Mouse (Mus musculus) MEL (cell line): ENCODE measurements around the gene Immp2l. TPM values are rescaled to one million over a fixed set of nuclear protein-coding genes. Genes with fewer than 3 reads are reported as not detected.

Source experiments
- DNase-seq: peaks from one replicate; pipeline ENCODE4 v3.0.0; 2011; ENCODE audit warnings: low read depth, low spot score
- H3K27ac ChIP-seq: 2 replicates; pipeline ENCODE4 v1.5.1; 2012; ENCODE audit warnings: low read depth, mild to moderate bottlenecking, control low read depth, low read length, moderate library complexity; ENCODE audit not compliant: control insufficient read depth
- H3K27me3 ChIP-seq, 2 experiments: fragments of 150-350 bp in 1 of 2; sonication (generic) in 1 of 2; 2 replicates each; pipeline ENCODE4 v1.6.1; 2012; ENCODE audit warnings: low read length in 2 of 2, mild to moderate bottlenecking in 2 of 2, improper control_type of control experiment in 1 of 2, moderate library complexity in 1 of 2; ENCODE audit not compliant: insufficient read depth in 2 of 2, control insufficient read depth in 1 of 2
- H3K36me3 ChIP-seq, 2 experiments: 2 replicates each; pipeline ENCODE4 v1.6.1; 2012 to 2014; ENCODE audit warnings: low read length in 2 of 2, improper control_type of control experiment in 1 of 2, inconsistent platforms in 1 of 2, mild to moderate bottlenecking in 1 of 2; ENCODE audit not compliant: insufficient read depth in 2 of 2, control insufficient read depth in 1 of 2
- H3K4me1 ChIP-seq, 2 experiments: fragments of 150-350 bp in 1 of 2; sonication (generic) in 1 of 2; 2 replicates each; pipeline ENCODE4 v1.6.1; 2012; ENCODE audit warnings: low read length in 2 of 2, improper control_type of control experiment in 1 of 2, mild to moderate bottlenecking in 1 of 2; ENCODE audit not compliant: insufficient read depth in 2 of 2, control insufficient read depth in 1 of 2
- H3K4me3 ChIP-seq, 2 experiments: fragments of 150-350 bp in 1 of 2; sonication (generic) in 1 of 2; 2 replicates each; pipeline ENCODE4 v1.5.1; 2012; ENCODE audit warnings: low read depth in 2 of 2, low read length in 2 of 2, mild to moderate bottlenecking in 2 of 2, moderate library complexity in 2 of 2, control low read depth in 1 of 2, improper control_type of control experiment in 1 of 2; ENCODE audit not compliant: control insufficient read depth in 1 of 2, insufficient read depth in 1 of 2
- H3K79me2 ChIP-seq: 2 replicates; pipeline ENCODE4 v1.6.1; 2012; ENCODE audit warnings: mild to moderate bottlenecking, low read length, moderate library complexity; ENCODE audit not compliant: control insufficient read depth, poor library complexity, insufficient read depth
- H3K9ac ChIP-seq: 2 replicates; pipeline ENCODE4 v1.6.1; 2012; ENCODE audit warnings: low read depth, mild to moderate bottlenecking, control low read depth, low read length, moderate library complexity; ENCODE audit not compliant: control insufficient read depth, poor library complexity, severe bottlenecking
- H3K9me3 ChIP-seq: fragments of 150-350 bp; sonication (generic); replicated peaks from 2 replicates; pipeline ENCODE4 v1.6.1; 2012; ENCODE audit warnings: mild to moderate bottlenecking, low read length, improper control_type of control experiment, moderate library complexity; ENCODE audit not compliant: insufficient read depth
- CTCF ChIP-seq, 3 experiments: IDR thresholded peaks in 2 of 3; conservative IDR thresholded peaks in 1 of 3; 2 replicates each; pipeline ENCODE4 v1.5.1; 2011 to 2012; ENCODE audit warnings: low read length in 3 of 3, low read depth in 2 of 3, mild to moderate bottlenecking in 2 of 3, improper control_type of control experiment in 1 of 3, inconsistent platforms in 1 of 3, mixed read lengths in 1 of 3, moderate library complexity in 1 of 3; ENCODE audit not compliant: control insufficient read depth in 1 of 3, insufficient read depth in 1 of 3, poor library complexity in 1 of 3, severe bottlenecking in 1 of 3
- E2F4 ChIP-seq: IDR thresholded peaks from 2 replicates; pipeline ENCODE4 v1.6.1; 2011; ENCODE audit warnings: low read depth, low read length, improper control_type of control experiment, borderline replicate concordance
- EP300 ChIP-seq, 2 experiments: IDR thresholded peaks; 2 replicates each; pipeline ENCODE4 v1.6.1; 2011; ENCODE audit warnings: improper control_type of control experiment in 2 of 2, low read length in 2 of 2, low read depth in 1 of 2, mild to moderate bottlenecking in 1 of 2
- GABPA ChIP-seq: IDR thresholded peaks from 2 replicates; pipeline ENCODE4 v1.6.1; 2012; ENCODE audit warnings: low read depth, mild to moderate bottlenecking, inconsistent platforms, low read length, improper control_type of control experiment, moderate library complexity
- GATA1 ChIP-seq: IDR thresholded peaks from 2 replicates; pipeline ENCODE4 v1.6.1; 2011; ENCODE audit warnings: low read depth, low read length, improper control_type of control experiment
- HCFC1 ChIP-seq: IDR thresholded peaks from 2 replicates; pipeline ENCODE4 v1.6.1; 2012; ENCODE audit warnings: low read depth, mild to moderate bottlenecking, inconsistent platforms, low read length, improper control_type of control experiment, moderate library complexity
- JUND ChIP-seq: IDR thresholded peaks from 2 replicates; pipeline ENCODE4 v1.6.1; 2011; ENCODE audit warnings: low read depth, mild to moderate bottlenecking, improper control_type of control experiment, low read length
- MAFK ChIP-seq: IDR thresholded peaks from 2 replicates; pipeline ENCODE4 v1.6.1; 2011; ENCODE audit warnings: low read depth, mild to moderate bottlenecking, low read length, improper control_type of control experiment, borderline replicate concordance
- MAX ChIP-seq: IDR thresholded peaks from 2 replicates; pipeline ENCODE4 v1.6.1; 2011; ENCODE audit warnings: low read length, improper control_type of control experiment
- MAZ ChIP-seq: IDR thresholded peaks from 2 replicates; pipeline ENCODE4 v1.6.1; 2012; ENCODE audit warnings: low read depth, mild to moderate bottlenecking, inconsistent platforms, low read length, improper control_type of control experiment
- MEF2A ChIP-seq: IDR thresholded peaks from 2 replicates; pipeline ENCODE4 v1.6.1; 2014; ENCODE audit warnings: low read depth, mild to moderate bottlenecking, inconsistent platforms, low read length, improper control_type of control experiment; ENCODE audit not compliant: poor library complexity, insufficient replicate concordance, severe bottlenecking; ENCODE audit errors: extremely low read depth
- MXI1 ChIP-seq: IDR thresholded peaks from 2 replicates; pipeline ENCODE4 v1.6.1; 2011; ENCODE audit warnings: mild to moderate bottlenecking, low read depth, low read length, improper control_type of control experiment
- MYC ChIP-seq: IDR thresholded peaks from 2 replicates; pipeline ENCODE4 v1.6.1; 2011; ENCODE audit warnings: low read depth, mild to moderate bottlenecking, low read length, improper control_type of control experiment, moderate library complexity
- NELFE ChIP-seq: IDR thresholded peaks from 2 replicates; pipeline ENCODE4 v1.6.1; 2011; ENCODE audit warnings: low read depth, low read length, improper control_type of control experiment
- POLR2A ChIP-seq, 2 experiments: IDR thresholded peaks; 2 replicates each; pipeline ENCODE4 v1.6.1; 2011 to 2012; ENCODE audit warnings: low read length in 2 of 2, mild to moderate bottlenecking in 2 of 2, control low read depth in 1 of 2, improper control_type of control experiment in 1 of 2, low read depth in 1 of 2, moderate library complexity in 1 of 2; ENCODE audit not compliant: control insufficient read depth in 1 of 2, insufficient read depth in 1 of 2, poor library complexity in 1 of 2
- POLR2AphosphoS5 ChIP-seq: IDR thresholded peaks from 2 replicates; pipeline ENCODE4 v1.6.1; 2012; ENCODE audit warnings: low read depth, borderline replicate concordance, mild to moderate bottlenecking, inconsistent platforms, low read length, moderate library complexity, mixed read lengths
- RAD21 ChIP-seq: IDR thresholded peaks from 2 replicates; pipeline ENCODE4 v1.6.1; 2011; ENCODE audit warnings: mild to moderate bottlenecking, low read depth, low read length, improper control_type of control experiment
- SIN3A ChIP-seq: IDR thresholded peaks from 2 replicates; pipeline ENCODE4 v1.6.1; 2012; ENCODE audit warnings: low read length, improper control_type of control experiment, inconsistent platforms
- TAL1 ChIP-seq: IDR thresholded peaks from 2 replicates; pipeline ENCODE4 v1.6.1; 2012; ENCODE audit warnings: mild to moderate bottlenecking, inconsistent platforms, low read length, moderate library complexity, mixed read lengths
- TCF12 ChIP-seq: IDR thresholded peaks from 2 replicates; pipeline ENCODE4 v1.6.1; 2014; ENCODE audit warnings: low read depth, mild to moderate bottlenecking, inconsistent platforms, low read length, improper control_type of control experiment, moderate library complexity
- UBTF ChIP-seq: IDR thresholded peaks from 2 replicates; pipeline ENCODE4 v1.6.1; 2012; ENCODE audit warnings: low read depth, mild to moderate bottlenecking, inconsistent platforms, low read length, improper control_type of control experiment, moderate library complexity, borderline replicate concordance; ENCODE audit not compliant: insufficient read depth
- USF1 ChIP-seq: IDR thresholded peaks from 2 replicates; pipeline ENCODE4 v1.6.1; 2014; ENCODE audit warnings: low read depth, mild to moderate bottlenecking, inconsistent platforms, low read length, improper control_type of control experiment, moderate library complexity
- ZC3H11A ChIP-seq: IDR thresholded peaks from 2 replicates; pipeline ENCODE4 v1.6.1; 2012; ENCODE audit warnings: low read depth, mild to moderate bottlenecking, inconsistent platforms, low read length, improper control_type of control experiment
- ZNF384 ChIP-seq: IDR thresholded peaks from 2 replicates; pipeline ENCODE4 v1.6.1; 2012; ENCODE audit warnings: low read depth, mild to moderate bottlenecking, inconsistent platforms, low read length, improper control_type of control experiment
- polyA plus RNA-seq, 2 experiments: library from polyadenylated mRNA; stranded (reverse) in 1 of 2; unstranded in 1 of 2; fragments of >175 nt in 1 of 2; fragments of >200 nt in 1 of 2; gene quantifications; 2 replicates each; pipeline versions ENCODE4 v1.2.1 to v1.2.4; 2012; ENCODE audit warnings: low replicate concordance in 2 of 2, low read depth in 1 of 2; ENCODE audit not compliant: insufficient read length in 2 of 2, insufficient read depth in 1 of 2, missing spikeins in 1 of 2
- total RNA-seq: library from RNA; depleted of rRNA; stranded (reverse); fragments of 300-350 nt; gene quantifications from 2 replicates; pipeline ENCODE4 v1.2.3, GENCODE M21; 2012

Gene Immp2l
- total and polyA plus RNA-seq, 3 experiments: 4.0 to 5.0 TPM; not detected in 1

DNA sequence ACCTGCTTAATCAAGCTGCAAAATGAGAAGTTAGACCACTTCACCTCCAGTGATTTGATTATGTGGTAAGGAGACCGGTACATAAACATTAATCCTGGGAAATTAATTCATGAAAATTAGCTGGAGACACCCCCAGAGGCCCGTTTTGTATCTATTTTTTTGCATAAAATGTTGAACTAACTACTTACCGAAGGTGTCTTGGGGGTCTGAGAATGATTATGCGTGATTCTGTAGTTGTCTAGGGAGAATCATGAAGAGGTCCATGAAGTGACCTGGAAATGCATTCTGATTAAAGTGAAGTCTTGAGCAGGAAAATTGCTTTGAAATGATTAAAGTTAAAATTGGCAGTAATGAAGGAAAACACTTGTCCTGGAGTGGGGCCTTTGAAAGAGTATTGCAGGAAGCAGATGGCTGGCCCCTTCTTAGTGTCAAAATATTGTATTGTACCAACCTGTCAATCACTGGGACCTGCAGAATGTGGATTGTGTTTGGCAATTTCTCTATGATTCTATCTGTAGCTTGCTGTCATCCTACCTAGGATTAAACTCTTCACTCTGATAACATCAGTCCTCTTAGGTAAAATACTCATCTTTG lies 920.3 kb downstream of the Immp2l start:
- TF ChIP-seq USF1 (no peak), POLR2AphosphoS5 (no peak), ZC3H11A (no peak), NELFE (no peak), SIN3A (no peak), JUND (no peak), CTCF (IDR thresholded peaks at IDR 0.05 in 2 of 3, conservative IDR thresholded peaks at IDR 0.05 in 1 of 3; ENCODE audit: control insufficient read depth in 1 of 3, insufficient read depth in 1 of 3, low read depth in 2 of 3, low read length in 3 of 3, poor library complexity in 1 of 3, severe bottlenecking in 1 of 3) (no peak), GATA1 (no peak), MAFK (no peak), HCFC1 (no peak), GABPA (no peak), POLR2A (IDR thresholded peaks at IDR 0.05; ENCODE audit: control insufficient read depth in 1 of 2, insufficient read depth in 1 of 2, low read depth in 1 of 2, low read length in 2 of 2, poor library complexity in 1 of 2) (no peak), MAX (no peak), UBTF (no peak), MAZ (no peak), EP300 (IDR thresholded peaks at IDR 0.05; ENCODE audit: low read depth in 1 of 2, low read length in 2 of 2) (no peak), E2F4 (no peak), MYC (no peak)
- Histone ChIP-seq H3K9ac (no peak overlapping the region), H3K9me3 (no peaks in the 10 kb centered on the region), H3K36me3 (peaks cover 0 to 3% of the 10 kb centered on the region in 2 experiments; a peak in 1 of 4 replicates), H3K4me3 (no peak overlapping the region), H3K79me2 (no peaks in the 10 kb centered on the region), H3K27ac (no peak overlapping the region), H3K27me3 (no peaks in the 10 kb centered on the region), H3K4me1 (no peaks in the 10 kb centered on the region; a peak in 1 of 4 replicates)
- no peak for DNase-seq

GRCm38 (mm10) chr12:41946536-41946935 lies 922.6 kb downstream of the Immp2l start:
- H3K4me3 ChIP-seq: no peak overlapping the region
- no peaks in the 10 kb centered on the region for H3K9me3 ChIP-seq
- H3K9ac ChIP-seq: no peak overlapping the region
- no peaks in the 10 kb centered on the region for H3K79me2 ChIP-seq
- H3K36me3 ChIP-seq: peaks cover 0 to 3% of the 10 kb centered on the region in 2 experiments; a peak in 1 of 4 replicates
- TF ChIP-seq TCF12 (no peak), UBTF (no peak), MEF2A (no peak), TAL1 (no peak), CTCF (IDR thresholded peaks at IDR 0.05 in 2 of 3, conservative IDR thresholded peaks at IDR 0.05 in 1 of 3; ENCODE audit: control insufficient read depth in 1 of 3, insufficient read depth in 1 of 3, low read depth in 2 of 3, low read length in 3 of 3, poor library complexity in 1 of 3, severe bottlenecking in 1 of 3) (no peak), MXI1 (no peak), MYC (no peak), ZNF384 (no peak), HCFC1 (no peak), RAD21 (no peak), EP300 (IDR thresholded peaks at IDR 0.05; ENCODE audit: low read depth in 1 of 2, low read length in 2 of 2) (no peak)
- no peak overlapping the region for H3K27ac ChIP-seq
- no peaks in the 10 kb centered on the region for H3K27me3 ChIP-seq
- H3K4me1 ChIP-seq: no peaks in the 10 kb centered on the region; a peak in 1 of 4 replicates
- DNase-seq: no peak
